Mouse (Mus musculus) olfactory bulb, adult 2 months (tissue): ENCODE results near the gene Gm28043.

ENCODE experiments used
- CTCF ChIP-seq: fragments of 200-500 bp; IDR thresholded peaks from 2 replicates; pipeline ENCODE4 v1.5.1; 2012; ENCODE audit warnings: low read depth, mild to moderate bottlenecking, low read length, moderate library complexity; ENCODE audit not compliant: insufficient read depth
- POLR2A ChIP-seq: fragments of 200-500 bp; IDR thresholded peaks from 2 replicates; pipeline ENCODE4 v1.6.1; 2012; ENCODE audit warnings: mild to moderate bottlenecking, low read depth, low read length, moderate library complexity; ENCODE audit not compliant: insufficient read depth

DNA sequence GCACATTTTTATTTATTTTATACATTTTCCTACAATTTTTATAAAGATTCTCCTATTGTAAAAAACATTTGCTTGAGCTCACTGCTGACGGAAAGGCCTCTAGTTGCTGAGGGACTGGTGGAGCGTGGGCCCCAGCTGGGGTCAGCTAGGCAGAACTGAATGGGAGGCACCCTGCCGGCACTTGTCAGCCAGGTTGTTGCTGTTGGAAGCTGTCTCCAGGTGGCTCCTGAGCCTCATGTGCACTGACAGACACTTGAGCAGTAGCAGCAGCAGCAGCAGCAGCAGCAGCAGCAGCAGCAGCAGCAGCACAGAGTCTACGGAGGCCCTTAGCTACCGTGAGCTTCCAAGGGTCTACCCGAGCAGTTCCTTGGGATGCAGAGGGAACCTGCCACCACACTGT lies 72.7 kb downstream of the Gm28043 start:
- TF ChIP-seq CTCF (no peak), POLR2A (no peak)
